Mouse (Mus musculus): ENCODE results near the gene Xdh. TPM values are rescaled to one million over a fixed set of nuclear protein-coding genes. Genes with fewer than 3 reads are reported as not detected.

Gene Xdh
- total and polyA plus RNA-seq, 2 experiments from 2014 or later = 2.3 to 20.4 TPM

DNA sequence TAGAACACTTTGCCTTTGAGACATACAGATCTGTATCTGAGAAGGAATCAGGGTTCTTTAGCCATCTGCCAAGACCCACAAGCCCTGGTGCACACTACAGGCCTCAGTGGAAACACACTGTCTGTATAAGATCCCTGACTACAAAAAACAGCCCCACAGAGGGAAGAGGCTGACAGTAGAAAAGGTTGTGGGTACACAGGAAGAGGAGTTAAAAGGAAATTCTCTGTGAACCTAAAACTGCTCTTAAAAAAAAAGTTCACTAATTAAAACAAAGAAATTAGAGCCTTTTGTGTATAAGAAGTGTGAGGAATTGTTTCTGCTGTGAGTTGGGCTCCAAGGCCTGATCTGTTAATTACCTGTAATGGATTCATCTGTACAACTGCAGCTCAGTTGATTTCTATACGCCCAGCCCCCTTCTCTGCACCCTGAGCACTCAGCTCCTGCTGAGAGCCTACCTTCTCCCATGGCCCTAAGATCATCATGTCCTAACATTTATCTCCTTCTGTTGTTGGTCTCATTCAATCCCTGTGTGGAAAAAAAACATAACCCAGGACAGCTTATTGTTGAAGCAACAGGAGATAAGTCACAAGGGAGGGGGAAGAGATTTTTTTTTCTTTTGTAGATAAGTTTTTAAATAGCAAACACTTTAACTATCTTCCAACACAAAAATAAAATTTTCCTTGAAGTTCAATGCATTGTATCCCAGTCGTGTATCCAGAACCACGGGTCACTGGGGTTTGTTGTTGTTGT, 110.7 kb downstream of the Xdh start:
- no peaks in the 10 kb centered on the region for H3K9me3 ChIP-seq (replicated peaks; ENCODE audit: control insufficient read depth, low read length)
- 36% methylated on average over 3 of the region's 3 CpGs for WGBS
- no peaks in the 10 kb centered on the region for H3K36me3 ChIP-seq (replicated peaks; ENCODE audit: control insufficient read depth, insufficient read depth, low read length)
- TF ChIP-seq CTCF (IDR thresholded peaks at IDR 0.05; ENCODE audit: low read depth) (no peak), EP300 (IDR thresholded peaks at IDR 0.05; ENCODE audit: low read depth) (no peak)
- no peak overlapping the region for H3K4me2 ChIP-seq (ENCODE audit: low read depth, low read length)
- H3K27ac ChIP-seq (ENCODE audit: low read depth) = no peak overlapping the region
- no peak overlapping the region for H3K4me3 ChIP-seq (ENCODE audit: low read depth, low read length)
- no peak for DNase-seq (ENCODE audit: low spot score)
- no peaks in the 10 kb centered on the region for H3K27me3 ChIP-seq (ENCODE audit: control insufficient read depth, insufficient read depth, low read length)
- ATAC-seq (ENCODE audit: insufficient read depth, low read depth) = no peak
- no peaks in the 10 kb centered on the region for H3K4me1 ChIP-seq (ENCODE audit: control insufficient read depth, insufficient read depth)
- no peak overlapping the region for H3K9ac ChIP-seq (replicated peaks; ENCODE audit: low read depth, low read length)

DNA sequence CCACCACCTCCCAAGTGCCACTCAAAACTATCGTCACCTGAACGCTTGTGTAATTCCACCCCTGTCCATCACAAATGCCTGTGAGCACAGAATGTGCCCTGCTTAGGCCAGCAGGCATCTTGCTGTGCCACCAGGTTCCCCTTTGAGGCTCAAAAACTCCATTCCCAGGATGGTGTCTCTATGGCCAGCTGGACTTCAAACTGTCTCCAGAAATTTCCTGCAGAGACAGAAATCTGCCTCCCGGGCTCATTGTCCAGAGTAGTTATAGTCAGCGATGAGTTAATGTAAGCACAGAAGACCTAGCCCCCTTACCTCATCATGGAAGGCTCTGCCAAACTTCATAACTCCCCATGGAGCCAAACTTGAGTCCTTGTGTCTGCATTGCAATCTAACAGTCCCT, 112.8 kb downstream of the Xdh start:
- H3K4me2 ChIP-seq (ENCODE audit: low read depth, low read length) = no peak overlapping the region
- H3K4me1 ChIP-seq (ENCODE audit: control insufficient read depth, insufficient read depth) = peaks cover 3% of the 10 kb centered on the region; the same call in 1 of the 2 replicates
- no peaks in the 10 kb centered on the region for H3K9me3 ChIP-seq (replicated peaks; ENCODE audit: control insufficient read depth, low read length)
- H3K27me3 ChIP-seq (ENCODE audit: control insufficient read depth, insufficient read depth, low read length) = no peaks in the 10 kb centered on the region
- 74% methylated on average over 4 of the region's 4 CpGs for WGBS
- no peak overlapping the region for H3K9ac ChIP-seq (replicated peaks; ENCODE audit: low read depth, low read length)
- H3K4me3 ChIP-seq (ENCODE audit: low read depth, low read length) = no peak overlapping the region
- H3K36me3 ChIP-seq (replicated peaks; ENCODE audit: control insufficient read depth, insufficient read depth, low read length) = no peaks in the 10 kb centered on the region
- DNase-seq (ENCODE audit: low spot score) (no peak), ATAC-seq (ENCODE audit: insufficient read depth, low read depth) (no peak)
- no peak overlapping the region for H3K27ac ChIP-seq (ENCODE audit: low read depth)
- TF ChIP-seq EP300 (IDR thresholded peaks at IDR 0.05; ENCODE audit: low read depth) (no peak), CTCF (IDR thresholded peaks at IDR 0.05; ENCODE audit: low read depth) (no peak)

DNA sequence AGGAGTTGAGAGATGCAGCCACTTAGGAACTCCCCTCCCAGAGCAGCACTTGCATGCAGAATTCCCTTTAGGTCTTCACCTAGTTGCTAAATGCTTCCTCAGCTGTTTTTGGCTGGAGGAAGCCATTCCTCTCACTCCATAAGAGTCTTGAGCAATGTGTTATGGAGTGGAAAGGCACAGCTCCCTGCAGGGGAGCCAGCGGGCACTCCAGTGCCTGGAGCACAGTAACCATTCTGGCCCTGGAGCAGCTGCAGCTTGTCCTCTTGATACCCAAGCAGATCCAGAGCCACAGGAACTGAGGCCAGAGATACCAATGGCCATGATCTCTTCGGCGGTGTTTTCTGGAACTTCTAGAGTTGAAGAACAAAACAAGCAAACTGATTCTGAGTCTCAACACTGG, 113.4 kb downstream of the Xdh start:
- Histone ChIP-seq H3K27ac (ENCODE audit: low read depth) (no peak overlapping the region), H3K4me2 (ENCODE audit: low read depth, low read length) (no peak overlapping the region), H3K27me3 (ENCODE audit: control insufficient read depth, insufficient read depth, low read length) (no peaks in the 10 kb centered on the region), H3K4me3 (ENCODE audit: low read depth, low read length) (no peak overlapping the region), H3K36me3 (replicated peaks; ENCODE audit: control insufficient read depth, insufficient read depth, low read length) (no peaks in the 10 kb centered on the region), H3K4me1 (ENCODE audit: control insufficient read depth, insufficient read depth) (peaks cover 3% of the 10 kb centered on the region; the same call in 1 of the 2 replicates), H3K9me3 (replicated peaks; ENCODE audit: control insufficient read depth, low read length) (no peaks in the 10 kb centered on the region), H3K9ac (replicated peaks; ENCODE audit: low read depth, low read length) (no peak overlapping the region)
- 84% methylated on average over 3 of the region's 3 CpGs for WGBS
- no peak for ATAC-seq (ENCODE audit: insufficient read depth, low read depth)
- no peak for DNase-seq (ENCODE audit: low spot score)
- TF ChIP-seq EP300 (IDR thresholded peaks at IDR 0.05; ENCODE audit: low read depth) (no peak), CTCF (IDR thresholded peaks at IDR 0.05; ENCODE audit: low read depth) (no peak)

Other genes with a start within 250 kb of the Xdh start
- not detected in 2 replicates for gene Galnt14, start 239.7 kb downstream of the Xdh start, total RNA-seq (2014; rRNA removed; ENCODE audit: low replicate concordance)
- 0.11 and 0.14 TPM in 2 replicates for gene Galnt14, start 239.7 kb downstream of the Xdh start, polyA plus RNA-seq (2015; fragmentation: Nextera tagmentation; extraction: Ambion mirVana)
- 4.2 and 6.7 TPM in 2 replicates for gene Ehd3, start 146.1 kb downstream of the Xdh start, total RNA-seq (2014; rRNA removed; ENCODE audit: low replicate concordance)
- gene Ehd3, start 146.1 kb downstream of the Xdh start, polyA plus RNA-seq (2015; fragmentation: Nextera tagmentation; extraction: Ambion mirVana) = 1.7 and 1.8 TPM in 2 replicates
- gene Srd5a2, start 97.7 kb upstream of the Xdh start, total RNA-seq (2014; rRNA removed; ENCODE audit: low replicate concordance) = not detected in 2 replicates
- not detected in 2 replicates for gene Srd5a2, start 97.7 kb upstream of the Xdh start, polyA plus RNA-seq (2015; fragmentation: Nextera tagmentation; extraction: Ambion mirVana)

Data from heart, postnatal 0 days (tissue).